Mouse (Mus musculus) midbrain, embryonic 13.5 days (tissue): ENCODE measurements around the gene 2310034G01Rik. TPM values are rescaled to one million over a fixed set of nuclear protein-coding genes. Genes with fewer than 3 reads are reported as not detected.

ENCODE experiments used
- ATAC-seq: fragments of 200-750 bp; cut with Nextera tagmentation; 2 replicates; pipeline ENCODE4 v1.8.0; 2017; ENCODE audit warnings: mild to moderate bottlenecking, moderate TSS enrichment, moderate library complexity
- H3K27ac ChIP-seq: fragments of 300-500 bp; sonication (generic); 2 replicates; pipeline ENCODE4 v1.5.1; 2015; ENCODE audit warnings: inconsistent platforms, mild to moderate bottlenecking, moderate library complexity
- H3K27me3 ChIP-seq: fragments of 300-500 bp; sonication (generic); 2 replicates; pipeline ENCODE4 v1.6.1; 2015; ENCODE audit warnings: mild to moderate bottlenecking, inconsistent platforms
- H3K36me3 ChIP-seq: fragments of 300-500 bp; sonication (generic); 2 replicates; pipeline ENCODE4 v1.6.1; 2015; ENCODE audit warnings: mild to moderate bottlenecking, inconsistent platforms
- H3K4me1 ChIP-seq: fragments of 300-500 bp; sonication (generic); replicated peaks from 2 replicates; pipeline ENCODE4 v1.6.1; 2015; ENCODE audit warnings: inconsistent platforms
- H3K4me2 ChIP-seq: fragments of 300-500 bp; sonication (generic); replicated peaks from 2 replicates; pipeline ENCODE4 v1.6.1; 2015; ENCODE audit warnings: moderate library complexity, mild to moderate bottlenecking, inconsistent platforms
- H3K4me3 ChIP-seq: fragments of 300-500 bp; sonication (generic); replicated peaks from 2 replicates; pipeline ENCODE4 v1.5.1; 2015; ENCODE audit warnings: mild to moderate bottlenecking, inconsistent platforms
- H3K9ac ChIP-seq: fragments of 300-500 bp; sonication (generic); replicated peaks from 2 replicates; pipeline ENCODE4 v1.6.1; 2015; ENCODE audit warnings: mild to moderate bottlenecking, inconsistent platforms
- H3K9me3 ChIP-seq: fragments of 300-500 bp; sonication (generic); 2 replicates; pipeline ENCODE4 v1.6.1; 2016; ENCODE audit warnings: mild to moderate bottlenecking, inconsistent platforms
- WGBS: fragments of 180-500 bp; shearing (Covaris S2); methylation state at CpG from one replicate; pipeline ENCODE4 v1.1.7; 2015; 5-methylcytosine and 5-hydroxymethylcytosine counted together
- polyA plus RNA-seq: library from polyadenylated mRNA; unstranded; fragments of >200 nt; fragmentation: Nextera tagmentation; extraction: Ambion mirVana; gene quantifications from 2 replicates; pipeline ENCODE4 v1.2.1, GENCODE M21; 2015

The 2310034G01Rik gene
- polyA plus RNA-seq, 1 experiment from 2014 or later = 1.7 TPM

DNA sequence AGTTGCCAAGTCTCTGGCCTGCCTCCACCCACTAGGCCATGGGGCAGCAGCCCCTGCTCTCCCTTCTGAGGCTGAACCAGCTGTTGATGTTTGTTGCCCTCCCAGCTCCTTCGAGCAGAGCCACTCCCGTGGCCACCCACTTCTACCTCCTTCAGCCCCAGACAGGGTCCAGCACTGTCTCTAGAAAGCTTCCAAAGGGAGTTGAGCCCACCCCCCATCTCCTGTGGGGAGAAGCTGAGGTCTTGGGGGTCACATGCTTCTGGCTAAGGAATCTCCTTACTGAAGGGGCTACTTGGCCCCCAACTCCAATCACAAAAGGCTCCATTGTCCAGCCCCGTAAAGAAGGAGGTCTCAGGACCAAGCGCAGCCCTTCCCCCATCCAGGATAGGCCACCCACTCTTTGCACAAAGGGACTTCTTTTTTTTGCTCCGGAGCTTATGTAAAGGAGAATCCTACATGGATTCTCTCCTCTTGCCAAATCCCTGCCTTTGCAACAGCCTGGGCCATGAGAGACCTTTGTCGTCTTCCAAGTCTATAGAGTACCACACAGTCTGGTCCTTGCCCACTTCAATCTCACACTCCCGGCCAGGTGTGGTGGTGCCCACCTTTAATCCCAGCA, 17.3 kb downstream of the 2310034G01Rik start:
- Histone ChIP-seq H3K9ac (no peak overlapping the region), H3K9me3 (no peaks in the 10 kb centered on the region)

DNA sequence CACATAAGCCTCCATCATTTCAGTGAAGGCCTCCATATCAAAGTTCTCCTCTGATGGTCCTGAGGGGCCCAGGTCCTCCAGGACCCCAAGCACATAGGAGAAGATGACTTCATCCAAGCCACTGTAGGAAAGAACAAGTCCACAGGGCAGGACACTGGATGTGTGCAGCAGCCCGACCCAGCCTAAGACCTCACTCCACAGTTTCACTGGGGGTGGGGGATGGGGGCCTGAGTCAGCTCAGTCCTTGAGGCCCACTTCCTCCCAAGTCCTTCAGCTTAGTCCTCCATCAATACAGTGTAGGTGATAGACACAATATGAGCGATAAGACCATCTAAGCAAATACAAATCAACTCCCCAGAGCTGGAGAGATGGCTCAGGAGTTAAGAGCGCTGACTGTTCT, 18.2 kb downstream of the 2310034G01Rik start:
- Histone ChIP-seq H3K9me3 (no peaks in the 10 kb centered on the region), H3K9ac (no peak overlapping the region), H3K27me3 (no peaks in the 10 kb centered on the region), H3K4me3 (no peak overlapping the region), H3K4me1 (peaks cover 27% of the 10 kb centered on the region), H3K27ac (no peak overlapping the region), H3K36me3 (peaks cover 27% of the 10 kb centered on the region), H3K4me2 (no peak overlapping the region)
- no peak for ATAC-seq
- WGBS = 88% methylated on average over 3 of the region's 3 CpGs

More for the DNA sequence above, 17.3 kb downstream of the 2310034G01Rik start:
- no peak overlapping the region for H3K4me2 ChIP-seq
- peaks cover 28% of the 10 kb centered on the region for H3K4me1 ChIP-seq
- ATAC-seq = no peak
- peaks cover 27% of the 10 kb centered on the region for H3K36me3 ChIP-seq
- no peaks in the 10 kb centered on the region for H3K27me3 ChIP-seq
- H3K27ac ChIP-seq = no peak overlapping the region
- no peak overlapping the region for H3K4me3 ChIP-seq
- WGBS = 29% methylated on average over 7 of the region's 7 CpGs

DNA sequence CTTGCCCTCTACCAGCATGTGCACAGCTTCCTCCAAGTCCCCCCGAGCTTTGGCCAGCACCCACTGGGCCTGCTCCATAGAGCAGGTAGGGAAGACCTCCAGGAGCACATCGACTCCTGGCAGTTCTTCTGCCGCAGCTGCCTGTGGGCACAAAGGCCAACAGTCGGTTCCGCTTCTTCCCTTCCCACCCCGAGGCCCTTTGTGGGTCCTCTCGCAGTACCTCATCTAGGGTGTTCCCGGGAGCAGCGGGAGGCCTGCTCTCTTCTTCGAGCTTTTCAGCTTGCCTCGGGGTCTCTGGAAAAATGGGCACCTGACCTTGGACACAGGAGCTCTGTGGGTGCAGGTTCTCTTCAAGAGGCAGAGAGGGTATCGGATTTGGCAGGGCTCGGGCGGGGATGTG, 18.8 kb downstream of the 2310034G01Rik start:
- Histone ChIP-seq H3K4me3 (no peak overlapping the region), H3K4me1 (peaks cover 31% of the 10 kb centered on the region), H3K27ac (no peak overlapping the region), H3K9me3 (no peaks in the 10 kb centered on the region), H3K4me2 (no peak overlapping the region), H3K27me3 (no peaks in the 10 kb centered on the region), H3K36me3 (peaks cover 27% of the 10 kb centered on the region), H3K9ac (no peak overlapping the region)
- 90% methylated on average over 14 of the region's 14 CpGs for WGBS
- no peak for ATAC-seq

DNA sequence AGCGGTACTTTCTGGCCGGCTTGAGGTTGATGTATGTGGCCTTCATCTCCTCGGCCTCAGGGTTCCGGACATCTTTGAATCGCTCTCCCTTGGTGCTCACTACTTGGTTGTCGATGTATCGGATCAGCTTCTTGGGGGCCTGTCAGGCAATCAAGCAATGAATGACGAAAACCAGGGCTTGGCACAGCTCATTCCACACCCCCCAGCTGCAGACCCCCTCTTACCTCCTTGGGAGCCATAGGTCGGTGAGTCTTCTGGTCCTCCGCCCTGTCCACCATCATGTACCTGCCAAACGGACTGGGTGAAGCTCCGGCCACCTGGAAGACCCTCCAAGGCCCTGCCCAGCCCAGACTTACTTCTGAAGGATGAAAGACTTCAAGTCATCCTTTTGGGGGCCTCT, 19.4 kb downstream of the 2310034G01Rik start:
- no peak overlapping the region for H3K27ac ChIP-seq

DNA sequence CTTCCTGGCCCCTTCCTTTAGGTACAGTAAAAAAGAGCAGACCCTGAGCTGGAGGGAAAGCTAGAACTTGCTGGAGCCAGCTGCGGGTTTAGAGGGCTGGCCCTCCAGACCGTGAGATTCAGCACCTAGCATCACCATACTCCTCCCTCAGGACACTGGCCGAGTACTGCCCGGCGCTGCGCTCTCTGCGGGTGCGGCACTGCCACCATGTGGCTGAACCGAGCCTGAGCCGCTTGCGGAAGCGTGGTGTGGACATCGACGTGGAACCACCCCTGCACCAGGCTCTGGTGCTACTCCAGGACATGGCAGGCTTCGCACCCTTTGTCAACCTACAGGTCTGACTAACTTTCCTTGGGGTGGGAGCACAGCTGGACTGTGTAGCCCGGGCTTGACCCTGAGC, 20.2 kb downstream of the 2310034G01Rik start:
- H3K9ac ChIP-seq = no peak overlapping the region
- peaks cover 5% of the 10 kb centered on the region; the same call in 1 of the 2 replicates for H3K27me3 ChIP-seq
- H3K9me3 ChIP-seq = no peaks in the 10 kb centered on the region
- H3K4me2 ChIP-seq = peak overlapping the region; percentile 100
- peak overlapping the region; percentile 62 for H3K4me3 ChIP-seq
- H3K36me3 ChIP-seq = peaks cover 27% of the 10 kb centered on the region
- ATAC-seq = peak; percentile 14
- WGBS = 5% methylated on average over 16 of the region's 16 CpGs
- H3K4me1 ChIP-seq = peaks cover 44% of the 10 kb centered on the region
- no peak overlapping the region; the same call in 1 of the 2 replicates for H3K27ac ChIP-seq

More for the DNA sequence above, 19.4 kb downstream of the 2310034G01Rik start:
- 95% methylated on average over 12 of the region's 12 CpGs for WGBS
- H3K27me3 ChIP-seq = no peaks in the 10 kb centered on the region
- peaks cover 27% of the 10 kb centered on the region for H3K36me3 ChIP-seq
- H3K9ac ChIP-seq = no peak overlapping the region
- H3K4me1 ChIP-seq = peaks cover 36% of the 10 kb centered on the region
- ATAC-seq = no peak
- H3K4me3 ChIP-seq = no peak overlapping the region
- no peaks in the 10 kb centered on the region for H3K9me3 ChIP-seq
- no peak overlapping the region for H3K4me2 ChIP-seq

DNA sequence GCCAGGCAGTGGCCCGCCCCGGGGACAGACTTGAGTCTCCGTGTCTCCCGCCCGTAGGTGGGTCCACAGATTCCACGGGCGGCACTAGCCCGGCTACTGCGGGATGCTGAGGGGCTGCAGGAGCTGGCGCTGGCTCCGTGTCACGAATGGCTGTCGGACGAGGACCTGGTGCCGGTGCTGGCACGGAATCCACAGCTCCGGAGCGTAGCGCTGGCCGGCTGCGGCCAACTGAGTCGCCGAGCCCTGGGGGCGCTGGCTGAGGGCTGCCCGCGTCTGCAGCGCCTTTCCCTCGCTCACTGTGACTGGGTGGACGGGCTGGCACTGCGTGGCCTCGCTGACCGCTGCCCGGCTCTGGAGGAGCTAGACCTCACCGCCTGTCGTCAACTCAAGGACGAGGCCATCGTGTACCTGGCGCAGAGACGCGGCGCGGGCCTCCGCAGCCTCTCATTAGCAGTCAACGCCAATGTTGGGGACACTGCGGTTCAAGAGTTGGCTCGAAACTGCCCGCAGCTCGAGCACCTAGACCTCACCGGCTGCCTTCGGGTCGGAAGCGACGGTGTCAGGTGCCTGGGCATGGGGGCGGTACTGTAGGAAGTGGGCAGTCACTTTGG, 21.0 kb downstream of the 2310034G01Rik start:
- under 1% methylated on average over 54 of the region's 54 CpGs for WGBS
- H3K4me2 ChIP-seq = peak overlapping the region; percentile 100
- H3K27me3 ChIP-seq = peaks cover 14% of the 10 kb centered on the region
- ATAC-seq = no peak; the same call in 1 of the 2 replicates
- peaks cover 27% of the 10 kb centered on the region for H3K36me3 ChIP-seq
- peak overlapping the region; percentile 62 for H3K4me3 ChIP-seq
- peaks cover 52% of the 10 kb centered on the region for H3K4me1 ChIP-seq
- H3K9ac ChIP-seq = peak overlapping the region; percentile 80
- peak overlapping the region; percentile 96 for H3K27ac ChIP-seq
- H3K9me3 ChIP-seq = no peaks in the 10 kb centered on the region

DNA sequence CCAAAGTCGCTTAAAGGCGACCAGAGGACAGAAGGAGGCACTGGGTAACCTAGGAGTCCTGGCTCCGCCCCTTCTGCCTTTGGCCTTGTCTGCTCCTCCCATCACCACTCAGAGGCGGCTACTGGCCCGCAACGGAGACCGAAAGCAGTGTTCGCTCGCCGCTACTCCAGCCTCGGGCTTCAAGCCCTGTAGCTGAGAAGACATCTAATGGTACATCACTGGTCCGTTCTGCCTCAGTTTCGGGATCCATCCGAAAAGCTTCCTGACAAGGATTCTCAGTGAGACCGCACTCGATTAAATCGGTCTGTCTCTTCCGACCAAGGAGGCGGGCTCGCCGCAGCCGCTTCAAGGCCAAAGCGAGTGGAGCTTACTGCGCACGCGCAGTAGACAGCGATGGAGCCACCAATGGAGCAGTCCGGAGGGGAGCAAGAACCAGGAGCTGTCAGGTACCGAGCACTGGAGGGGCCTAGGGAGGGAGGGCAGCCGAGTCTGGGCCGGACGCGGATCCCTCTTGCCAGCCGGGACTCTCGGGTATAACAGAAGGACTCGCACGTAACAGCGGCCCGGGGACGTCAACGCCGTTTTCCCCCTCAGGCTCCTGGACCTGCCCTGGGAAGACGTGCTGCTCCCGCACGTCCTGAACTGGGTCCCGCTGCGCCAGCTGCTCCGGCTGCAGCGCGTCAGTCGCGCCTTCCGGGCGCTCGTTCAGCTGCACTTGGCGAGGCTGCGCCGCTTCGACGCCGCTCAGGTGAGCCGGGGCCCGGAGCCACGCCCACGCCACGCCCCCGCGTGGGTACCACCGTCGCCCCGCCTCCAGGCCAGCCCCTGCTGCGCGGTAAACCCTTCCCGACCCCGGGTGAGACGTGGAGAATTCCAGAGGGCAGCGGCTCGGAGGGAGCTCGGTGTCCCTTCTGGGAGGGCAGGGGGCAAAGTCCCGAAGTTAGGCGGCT, 21.7 kb downstream of the 2310034G01Rik start, which contains the start of gene Fbxl15:
Gene Fbxl15, plus strand, starts transcription at position 104 of the 950 bp plus-strand sequence.
- Histone ChIP-seq H3K9ac (peak within 1 kb of the TSS; percentile 80), H3K4me3 (peak within 1 kb of the TSS; percentile 62), H3K9me3 (no peaks in the 10 kb centered on the region), H3K4me1 (peaks cover 60% of the 10 kb centered on the region), H3K27me3 (peaks cover 16% of the 10 kb centered on the region), H3K36me3 (peaks cover 27% of the 10 kb centered on the region), H3K4me2 (peak within 1 kb of the TSS; percentile 100), H3K27ac (peak within 1 kb of the TSS; percentile 96)
- WGBS = under 1% methylated on average over 79 of the region's 81 CpGs
- peak; percentile 87 for ATAC-seq

DNA sequence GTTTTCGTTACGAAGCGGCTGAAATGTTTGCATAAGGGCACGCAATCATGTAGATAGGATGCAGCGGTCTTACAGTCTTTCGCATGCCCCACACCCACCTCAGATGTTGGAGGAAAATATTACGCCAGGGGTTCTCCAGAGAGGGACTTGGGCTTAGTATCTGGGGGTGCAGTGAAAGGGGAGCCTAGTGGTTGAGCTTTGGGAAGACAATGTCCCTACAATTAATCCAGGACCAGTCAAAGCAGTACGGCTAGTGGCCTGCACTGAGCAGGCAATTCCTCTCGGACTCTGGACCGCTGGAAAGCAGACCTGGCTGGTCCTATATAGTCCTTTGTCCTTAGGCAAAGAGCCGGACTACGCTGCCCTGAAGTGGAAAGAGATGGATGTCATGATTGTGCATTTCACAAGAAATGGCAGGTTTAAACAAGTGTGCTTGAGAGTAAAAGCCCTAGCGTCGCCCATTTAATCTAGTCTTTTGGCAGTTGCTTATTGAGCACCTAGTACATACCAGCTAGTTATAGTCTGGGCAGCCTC, 22.5 kb downstream of the 2310034G01Rik start:
- Histone ChIP-seq H3K4me3 (peak overlapping the region; percentile 62), H3K27ac (peak overlapping the region; percentile 96), H3K4me2 (peak overlapping the region; percentile 100), H3K27me3 (peaks cover 16% of the 10 kb centered on the region), H3K4me1 (peaks cover 67% of the 10 kb centered on the region), H3K36me3 (peaks cover 26% of the 10 kb centered on the region), H3K9me3 (no peaks in the 10 kb centered on the region), H3K9ac (peak overlapping the region; percentile 80)
- ATAC-seq = peak; percentile 10
- WGBS = 32% methylated on average over 14 of the region's 14 CpGs

DNA sequence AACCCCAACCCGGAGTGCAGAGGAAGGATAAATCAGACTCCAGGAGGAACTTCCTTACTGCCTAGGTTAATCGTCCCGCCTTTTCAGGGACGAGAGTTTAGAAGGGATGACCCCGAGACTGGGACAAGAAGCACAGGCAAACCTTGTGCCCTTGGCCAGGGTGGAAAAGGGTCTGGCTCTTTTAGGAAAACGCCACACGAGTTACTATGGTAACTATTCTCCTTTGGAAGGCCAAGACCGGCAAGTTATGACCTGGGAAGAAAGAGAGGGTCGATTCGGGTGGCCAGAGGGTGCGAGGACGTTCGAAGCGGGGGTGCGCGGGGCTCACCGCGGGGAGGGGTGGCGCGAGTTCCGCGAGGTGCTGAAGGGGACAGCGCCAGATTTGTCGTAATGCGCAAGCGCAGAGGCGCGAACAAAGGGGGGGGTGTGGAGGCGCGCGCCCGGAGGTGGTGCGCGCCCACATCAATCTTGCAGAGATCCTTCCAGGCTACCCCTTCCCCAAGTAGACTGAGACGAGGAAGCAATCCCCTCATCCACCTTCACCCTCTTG, 23.3 kb downstream of the 2310034G01Rik start, which contains the start of gene Psd:
Gene Psd, minus strand, starts transcription at position 401 of the 550 bp plus-strand sequence.
- peak within 1 kb of the TSS; percentile 62 for H3K4me3 ChIP-seq
- peak within 1 kb of the TSS; percentile 96 for H3K27ac ChIP-seq
- peaks cover 16% of the 10 kb centered on the region for H3K27me3 ChIP-seq
- H3K9me3 ChIP-seq = no peaks in the 10 kb centered on the region
- WGBS = under 1% methylated on average over 31 of the region's 35 CpGs
- peaks cover 75% of the 10 kb centered on the region for H3K4me1 ChIP-seq
- peaks cover 18% of the 10 kb centered on the region for H3K36me3 ChIP-seq
- H3K4me2 ChIP-seq = peak within 1 kb of the TSS; percentile 100
- no peak for ATAC-seq
- H3K9ac ChIP-seq = peak within 1 kb of the TSS; percentile 80

DNA sequence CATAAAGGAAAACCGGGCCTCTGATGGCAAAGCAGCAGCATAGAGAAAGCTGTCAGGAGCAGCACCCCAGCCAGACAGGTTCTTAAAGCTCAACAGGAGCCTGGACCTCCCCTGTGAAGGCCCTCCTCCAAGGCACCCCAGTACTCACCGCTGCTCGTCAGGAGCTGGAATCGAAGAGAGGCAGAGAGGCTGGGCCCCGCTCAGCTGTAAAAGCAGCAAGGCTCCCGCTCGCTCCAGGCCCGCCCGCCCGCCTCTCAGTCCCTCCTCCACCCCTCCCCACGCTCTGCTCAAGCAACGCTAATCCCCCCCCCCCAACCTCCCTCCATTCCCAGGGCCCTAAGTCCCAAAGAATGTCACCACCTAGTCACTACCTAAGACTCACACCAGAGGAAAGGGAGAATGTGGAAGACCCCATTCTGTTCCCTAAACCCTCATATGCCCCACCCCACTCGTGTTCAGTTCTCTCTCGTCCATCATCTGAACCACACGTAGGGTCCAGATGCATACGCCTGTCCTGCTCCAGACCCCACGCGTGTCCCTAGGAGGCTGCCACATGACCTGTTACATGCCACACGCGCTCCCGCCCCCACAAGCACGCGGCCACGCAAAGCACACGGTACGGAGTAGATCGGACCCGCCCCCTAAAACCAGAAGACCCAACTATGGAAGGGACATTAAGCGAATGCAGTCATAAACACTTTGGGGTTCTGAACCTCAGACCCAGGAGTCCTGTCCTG, 23.9 kb downstream of the 2310034G01Rik start:
- peaks cover 81% of the 10 kb centered on the region for H3K4me1 ChIP-seq
- H3K27ac ChIP-seq = peak overlapping the region; percentile 96
- peaks cover 11% of the 10 kb centered on the region for H3K36me3 ChIP-seq
- peak overlapping the region; percentile 62 for H3K4me3 ChIP-seq
- no peaks in the 10 kb centered on the region for H3K9me3 ChIP-seq
- peaks cover 16% of the 10 kb centered on the region for H3K27me3 ChIP-seq
- 2% methylated on average over 26 of the region's 29 CpGs for WGBS
- peak overlapping the region; percentile 100 for H3K4me2 ChIP-seq
- ATAC-seq = no peak
- H3K9ac ChIP-seq = peak overlapping the region; percentile 80

DNA sequence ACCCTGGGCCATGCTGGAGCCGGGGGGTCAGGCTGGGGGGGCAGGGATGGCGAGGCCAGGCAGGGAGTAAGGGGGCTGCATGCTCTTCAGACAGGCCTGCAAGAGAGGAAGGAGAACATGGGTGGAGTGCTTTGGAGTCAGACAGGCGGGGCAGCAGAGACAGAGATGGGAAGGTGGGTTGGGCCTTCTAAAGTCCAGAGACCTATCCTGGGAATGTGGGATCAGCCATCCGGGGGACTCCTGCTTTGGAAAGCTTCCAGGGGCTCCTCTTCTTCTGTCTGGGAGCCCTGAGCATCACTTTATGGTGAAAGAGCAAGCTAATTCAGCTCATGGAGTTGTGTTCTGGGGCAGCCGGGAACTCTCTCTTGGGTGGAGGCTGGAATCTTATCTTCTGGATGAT, 25.2 kb downstream of the 2310034G01Rik start:
- peaks cover 89% of the 10 kb centered on the region for H3K4me1 ChIP-seq
- no peak for ATAC-seq
- H3K9me3 ChIP-seq = no peaks in the 10 kb centered on the region
- no peaks in the 10 kb centered on the region for H3K36me3 ChIP-seq
- 66% methylated on average over 5 of the region's 5 CpGs for WGBS
- no peak overlapping the region for H3K27ac ChIP-seq
- H3K4me2 ChIP-seq = peak overlapping the region; percentile 100
- H3K4me3 ChIP-seq = peak overlapping the region; percentile 62
- H3K27me3 ChIP-seq = peaks cover 25% of the 10 kb centered on the region
- H3K9ac ChIP-seq = peak overlapping the region; percentile 50; the same call in 1 of the 2 replicates
